ENCODE assay signal across 9 mouse cellular contexts in genomic region chr15:79747998-79748397, GRCm38 (mm10). TPM values are rescaled to one million over a fixed set of nuclear protein-coding genes. Genes with fewer than 3 reads are reported as not detected.
DNase-seq lines count a peak whose midpoint lies in the region; ATAC-seq and TF ChIP-seq lines count a peak whose summit lies in the region.
"Had no signal": no experiment of that assay in that cellular context is flagged by ENCODE, and none has a peak within 500 bp of the region (broad histone marks: within the 10 kb centered on the region; RNA-seq: fewer than 3 reads in every experiment).

No protein-coding gene starts in this region.

- DNase-seq in hindbrain, embryonic 11.5 days (ENCODE audit: low spot score) = peak; percentile 59
- peak; percentile 60 for DNase-seq in embryo, embryonic 10.5 days (ENCODE audit: low spot score)
- peak; percentile 42 for DNase-seq in lung, postnatal 10 days
- peak; percentile 71 for DNase-seq in thymus, postnatal 4 days
- no peak for DNase-seq in layer of hippocampus, adult 9-10 months (ENCODE audit: low spot score)

- peak; percentile 95 for TF ChIP-seq CTCF in E14TG2a.4 (conservative IDR thresholded peaks at IDR 0.05; ENCODE audit: low read length)

- no peaks in the 10 kb centered on the region for H3K9me3 ChIP-seq in hindbrain, embryonic 11.5 days (ENCODE audit: control insufficient read depth, low read length)
- H3K9me3 ChIP-seq in hindbrain, embryonic 16.5 days (ENCODE audit: control insufficient read depth, low read length) = no peaks in the 10 kb centered on the region
- no peaks in the 10 kb centered on the region for H3K9me3 ChIP-seq in E14TG2a.4 (ENCODE audit: low read length)
- no peaks in the 10 kb centered on the region for H3K9me3 ChIP-seq in heart, embryonic 11.5 days (replicated peaks; ENCODE audit: control insufficient read depth, low read length)
- H3K9me3 ChIP-seq: limb, embryonic 12.5 days had no signal

- no peak overlapping the region for H3K4me3 ChIP-seq in hindbrain, embryonic 11.5 days (ENCODE audit: low read depth, low read length)
- H3K4me3 ChIP-seq in hindbrain, embryonic 16.5 days (ENCODE audit: low read length) = no peak overlapping the region
- H3K4me3 ChIP-seq in E14TG2a.4 (replicated peaks; ENCODE audit: low read length) = peak overlapping the region; percentile 70
- H3K4me3 ChIP-seq in heart, embryonic 11.5 days (ENCODE audit: low read depth, low read length) = no peak overlapping the region
- H3K4me3 ChIP-seq: limb, embryonic 12.5 days had no signal

- H3K4me2 ChIP-seq in hindbrain, embryonic 11.5 days (replicated peaks; ENCODE audit: low read depth, low read length) = no peak overlapping the region
- no peak overlapping the region for H3K4me2 ChIP-seq in hindbrain, embryonic 16.5 days (ENCODE audit: low read length)
- H3K4me2 ChIP-seq in heart, embryonic 11.5 days = no peak overlapping the region
- H3K4me2 ChIP-seq: limb, embryonic 12.5 days had no signal

- H3K36me3 ChIP-seq in hindbrain, embryonic 11.5 days (ENCODE audit: control insufficient read depth, insufficient read depth, low read length) = no peaks in the 10 kb centered on the region
- no peaks in the 10 kb centered on the region for H3K36me3 ChIP-seq in hindbrain, embryonic 16.5 days (ENCODE audit: control insufficient read depth, insufficient read depth, low read length)
- H3K36me3 ChIP-seq in E14TG2a.4 (ENCODE audit: insufficient read depth, low read length) = no peaks in the 10 kb centered on the region
- H3K36me3 ChIP-seq in heart, embryonic 11.5 days (ENCODE audit: control insufficient read depth, insufficient read depth, low read length) = no peaks in the 10 kb centered on the region; the same call in 1 of the 2 replicates
- H3K36me3 ChIP-seq: limb, embryonic 12.5 days had no signal

- WGBS in hindbrain, embryonic 11.5 days = 57% methylated on average over 10 of the region's 11 CpGs
- WGBS in hindbrain, embryonic 16.5 days = 49% methylated on average over 11 of the region's 11 CpGs
- 58% methylated on average over 11 of the region's 11 CpGs for WGBS in heart, embryonic 11.5 days (ENCODE audit: insufficient replicate concordance)

- H3K9ac ChIP-seq in hindbrain, embryonic 11.5 days (ENCODE audit: low read depth, low read length) = no peak overlapping the region
- H3K9ac ChIP-seq in hindbrain, embryonic 16.5 days (ENCODE audit: low read depth, low read length) = no peak overlapping the region
- no peak overlapping the region for H3K9ac ChIP-seq in heart, embryonic 11.5 days (ENCODE audit: low read depth, low read length)
- H3K9ac ChIP-seq: limb, embryonic 12.5 days had no signal

- H3K27me3 ChIP-seq in hindbrain, embryonic 11.5 days (ENCODE audit: control insufficient read depth, insufficient read depth, low read length) = no peaks in the 10 kb centered on the region
- no peaks in the 10 kb centered on the region for H3K27me3 ChIP-seq in hindbrain, embryonic 16.5 days (replicated peaks; ENCODE audit: control insufficient read depth, insufficient read depth, low read length)
- no peaks in the 10 kb centered on the region for H3K27me3 ChIP-seq in E14TG2a.4 (ENCODE audit: insufficient read depth, low read length)
- no peaks in the 10 kb centered on the region for H3K27me3 ChIP-seq in heart, embryonic 11.5 days (ENCODE audit: control insufficient read depth, insufficient read depth, low read length)
- H3K27me3 ChIP-seq: limb, embryonic 12.5 days had no signal

- no peaks in the 10 kb centered on the region for H3K4me1 ChIP-seq in hindbrain, embryonic 11.5 days (replicated peaks; ENCODE audit: control insufficient read depth, insufficient read depth, low read length)
- H3K4me1 ChIP-seq in hindbrain, embryonic 16.5 days (ENCODE audit: control insufficient read depth, insufficient read depth, low read depth, low read length) = peaks cover under 1% of the 10 kb centered on the region; the same call in 1 of the 2 replicates
- peaks cover 73% of the 10 kb centered on the region for H3K4me1 ChIP-seq in E14TG2a.4 (replicated peaks; ENCODE audit: low read depth, low read length)
- H3K4me1 ChIP-seq in heart, embryonic 11.5 days (ENCODE audit: control insufficient read depth, insufficient read depth, low read length) = no peaks in the 10 kb centered on the region

- H3K27ac ChIP-seq in hindbrain, embryonic 11.5 days (ENCODE audit: low read depth, low read length) = no peak overlapping the region
- H3K27ac ChIP-seq in hindbrain, embryonic 16.5 days (ENCODE audit: low read depth, low read length) = no peak overlapping the region
- no peak overlapping the region for H3K27ac ChIP-seq in heart, embryonic 11.5 days (ENCODE audit: low read depth, low read length)
- H3K27ac ChIP-seq: limb, embryonic 12.5 days had no signal

- no peak for ATAC-seq in hindbrain, embryonic 11.5 days (ENCODE audit: low FRiP score)
- ATAC-seq in hindbrain, embryonic 16.5 days = no peak
- ATAC-seq in heart, embryonic 11.5 days (replicated peaks; ENCODE audit: insufficient number of reproducible peaks, low FRiP score, low TSS enrichment) = no peak

RNA-seq across cellular contexts. Expression of gene Sun2, which starts 5.7 kb away (rescaled TPM):
- 4.3 and 9.5 TPM in 2 replicates for polyA plus RNA-seq in hindbrain, embryonic 11.5 days (2014; fragmentation: Nextera tagmentation; extraction: Ambion mirVana)
- 4.6 and 4.7 TPM in 2 replicates for polyA plus RNA-seq in hindbrain, embryonic 16.5 days (2015; fragmentation: Nextera tagmentation; extraction: Ambion mirVana)
- 3.7 and 4.9 TPM in 2 replicates for polyA plus RNA-seq in heart, embryonic 11.5 days (2014; fragmentation: Nextera tagmentation; extraction: Ambion mirVana)

RNA-seq across cellular contexts. Expression of gene Dnal4, which starts 29.7 kb away (rescaled TPM):
- 61.8 and 71.9 TPM in 2 replicates for polyA plus RNA-seq in hindbrain, embryonic 11.5 days (2014; fragmentation: Nextera tagmentation; extraction: Ambion mirVana)
- 61.8 and 64.9 TPM in 2 replicates for polyA plus RNA-seq in hindbrain, embryonic 16.5 days (2015; fragmentation: Nextera tagmentation; extraction: Ambion mirVana)
- polyA plus RNA-seq in heart, embryonic 11.5 days (2014; fragmentation: Nextera tagmentation; extraction: Ambion mirVana) = 37.3 TPM in 2 replicates

RNA-seq across cellular contexts. Expression of gene Nptxr, which starts 56.6 kb away (rescaled TPM):
- 1.5 and 1.7 TPM in 2 replicates for polyA plus RNA-seq in hindbrain, embryonic 11.5 days (2014; fragmentation: Nextera tagmentation; extraction: Ambion mirVana)
- polyA plus RNA-seq in hindbrain, embryonic 16.5 days (2015; fragmentation: Nextera tagmentation; extraction: Ambion mirVana) = 44.1 and 58.7 TPM in 2 replicates
- polyA plus RNA-seq in heart, embryonic 11.5 days (2014; fragmentation: Nextera tagmentation; extraction: Ambion mirVana) = 0.58 and 0.83 TPM in 2 replicates

RNA-seq across cellular contexts. Expression of gene Gtpbp1, which starts 57.4 kb away (rescaled TPM):
- polyA plus RNA-seq in hindbrain, embryonic 11.5 days (2014; fragmentation: Nextera tagmentation; extraction: Ambion mirVana) = 28.1 and 33.9 TPM in 2 replicates
- polyA plus RNA-seq in hindbrain, embryonic 16.5 days (2015; fragmentation: Nextera tagmentation; extraction: Ambion mirVana) = 46.0 and 51.5 TPM in 2 replicates
- polyA plus RNA-seq in heart, embryonic 11.5 days (2014; fragmentation: Nextera tagmentation; extraction: Ambion mirVana) = 22.7 and 26.3 TPM in 2 replicates

Comparison
In these comparisons a context has a peak if more than half of its experiments do, and no peak if none do; other contexts are left out.
1. RNA of gene Nptxr, which starts 56.6 kb away (polyA plus RNA-seq): 44.1 to 58.7 TPM in hindbrain, embryonic 16.5 days; 1.5 to 1.7 TPM in hindbrain, embryonic 11.5 days and 0.58 to 0.83 TPM in heart, embryonic 11.5 days; every median in the first group is over 10 times any median in the second.